Mouse (Mus musculus): ENCODE results near the gene Gm17720.

DNA sequence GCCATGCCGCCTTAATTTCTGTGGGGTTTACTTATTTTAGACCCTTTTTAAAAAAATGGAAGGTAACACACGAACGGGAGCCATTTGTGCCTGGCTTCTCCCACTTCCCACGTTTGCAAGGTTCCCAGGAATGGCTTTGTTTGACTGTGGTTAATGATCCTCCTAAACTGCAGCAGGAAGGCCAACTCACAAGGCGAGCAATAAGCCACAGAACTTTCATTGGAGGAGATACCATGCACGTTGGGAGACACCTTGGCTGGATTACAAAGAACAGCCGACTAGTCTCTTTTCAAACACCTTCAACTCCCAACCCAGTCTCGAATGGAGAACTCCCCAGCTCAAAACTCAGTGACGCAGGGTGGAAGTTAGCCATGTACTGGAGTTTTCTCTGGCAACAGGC lies 38.4 kb downstream of the Gm17720 start:
- TF ChIP-seq EP300 (IDR thresholded peaks at IDR 0.05; ENCODE audit: low read depth) (no peak), CTCF (IDR thresholded peaks at IDR 0.05; ENCODE audit: low read depth) (no peak)
